Mouse (Mus musculus) heart, postnatal 14 days (tissue): ENCODE measurements around the gene Akr1d1. TPM values are rescaled to one million over a fixed set of nuclear protein-coding genes. Genes with fewer than 3 reads are reported as not detected.

Experiments
- DNase-seq, 2 experiments: peaks; one replicate each; pipeline ENCODE4 v3.0.0; 2021 to 2022
- intact Hi-C: fragments of 180-260 bp; cut with DNase I; formaldehyde crosslinking; loops from one replicate; pipeline ENCODE4 v1.15.1; 2025
- total RNA-seq, 2 experiments: library from RNA; stranded (reverse); gene quantifications; 2 replicates each; pipeline ENCODE4 v1.2.3; 2021

Gene Akr1d1
- total RNA-seq, 2 experiments from 2014 or later: not detected

- intact Hi-C loops: no loop called here
- DNase-seq: no peak
These were observed 82.8 kb downstream of the Akr1d1 start for GRCm38 (mm10) chr6:37612603-37613284.

DNA sequence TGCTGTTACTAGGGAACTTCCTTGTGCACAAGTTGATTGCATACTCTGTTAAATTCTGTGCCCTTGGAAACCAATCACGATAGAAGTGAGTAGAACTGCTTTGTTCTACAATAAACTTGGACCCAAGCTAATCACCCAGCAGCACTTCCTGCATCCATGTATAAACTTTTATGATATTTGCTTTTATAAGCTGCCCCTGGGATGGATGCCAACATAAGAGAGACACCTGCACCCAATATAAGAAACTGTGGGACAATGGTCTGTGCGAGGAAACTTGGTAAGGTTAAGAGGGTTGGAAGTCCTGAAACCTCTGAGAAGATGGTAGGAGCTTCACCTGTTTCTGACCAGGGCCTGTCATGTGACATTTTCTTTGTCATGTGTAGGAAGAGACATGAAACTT, 85.5 kb downstream of the Akr1d1 start:
- intact Hi-C loops: no loop called here
- no peak for DNase-seq

- DNase-seq: no peak
- intact Hi-C loops: no loop called here
These were observed 86.2 kb downstream of the Akr1d1 start for GRCm38 (mm10) chr6:37616136-37616535.

DNA sequence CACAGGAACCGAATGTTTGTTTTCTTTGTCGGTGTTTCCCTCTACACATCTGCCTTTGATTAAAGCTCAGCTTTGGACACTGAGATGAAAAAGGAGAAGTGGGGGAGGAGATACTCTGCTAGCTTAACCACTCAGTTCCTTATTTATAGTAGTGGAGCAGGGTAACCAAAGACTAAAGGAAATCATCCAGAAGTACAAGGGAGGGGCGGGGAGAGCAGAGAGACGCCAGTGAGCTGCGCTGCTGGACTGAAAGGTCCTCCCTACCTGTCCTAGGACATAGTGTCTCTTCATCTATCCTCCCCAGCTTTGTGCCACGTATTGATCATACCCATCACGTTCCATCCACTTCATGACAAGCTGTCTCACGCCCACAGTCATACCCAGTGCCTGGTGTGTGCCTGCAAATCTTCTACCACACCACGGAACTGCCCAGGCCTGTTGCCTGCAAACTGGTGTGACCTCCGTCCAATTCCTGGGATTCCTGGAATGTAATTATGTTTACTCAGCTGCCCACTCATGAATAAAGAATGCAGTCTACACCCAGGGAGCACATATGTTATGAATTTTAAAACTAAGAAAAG, 87.5 kb downstream of the Akr1d1 start:
- intact Hi-C loops: no loop called here
- no peak for DNase-seq

Other genes with a start within 250 kb of the Akr1d1 start
- gene Dgki, start 230.0 kb upstream of the Akr1d1 start, total RNA-seq: under 1 TPM; 0.26 to 0.27 TPM
- 10 to 100 TPM; 27.4 to 29.5 TPM for gene Creb3l2, start 88.0 kb upstream of the Akr1d1 start, total RNA-seq